Mouse (Mus musculus): ENCODE results near the gene Auts2. TPM values are rescaled to one million over a fixed set of nuclear protein-coding genes. Genes with fewer than 3 reads are reported as not detected.

The Auts2 gene
- polyA plus RNA-seq, 1 experiment from 2014 or later, result 17.0 TPM

GRCm38 (mm10) chr5:131581110-131582050, 961.8 kb downstream of the Auts2 start:
- peaks cover 5% of the 10 kb centered on the region; the same call in 1 of the 2 replicates for H3K27me3 ChIP-seq
- no peaks in the 10 kb centered on the region for H3K9me3 ChIP-seq
- H3K4me1 ChIP-seq, result 0 out of 2 replicates have a peak, but pooled peaks cover 6% of the 10 kb centered on the region
- 56% methylated on average over 23 of the region's 23 CpGs for WGBS
- no peaks in the 10 kb centered on the region for H3K36me3 ChIP-seq
- no peak overlapping the region for H3K9ac ChIP-seq
- no peak overlapping the region for H3K4me2 ChIP-seq
- ATAC-seq (ENCODE audit: borderline replicate concordance, extremely low read depth, low FRiP score, low TSS enrichment), result no peak
- no peak overlapping the region for H3K27ac ChIP-seq
- no peak overlapping the region for H3K4me3 ChIP-seq

- Histone ChIP-seq H3K4me1 (no peaks in the 10 kb centered on the region), H3K27me3 (no peaks in the 10 kb centered on the region), H3K27ac (no peak overlapping the region), H3K9ac (no peak overlapping the region), H3K36me3 (no peaks in the 10 kb centered on the region), H3K4me2 (no peak overlapping the region), H3K9me3 (no peaks in the 10 kb centered on the region), H3K4me3 (no peak overlapping the region)
- no peak for ATAC-seq (ENCODE audit: borderline replicate concordance, extremely low read depth, low FRiP score, low TSS enrichment)
- WGBS, result 83% methylated on average over 9 of the region's 9 CpGs
Observed at GRCm38 (mm10) chr5:131578737-131579136, 964.4 kb downstream of the Auts2 start.

GRCm38 (mm10) chr5:131575733-131576265, 967.3 kb downstream of the Auts2 start:
- WGBS, result 69% methylated on average over 11 of the region's 11 CpGs
- Histone ChIP-seq H3K27ac (no peak overlapping the region), H3K9me3 (no peaks in the 10 kb centered on the region), H3K36me3 (no peaks in the 10 kb centered on the region), H3K4me3 (no peak overlapping the region), H3K27me3 (no peaks in the 10 kb centered on the region), H3K4me2 (no peak overlapping the region), H3K4me1 (no peaks in the 10 kb centered on the region), H3K9ac (no peak overlapping the region)
- ATAC-seq (ENCODE audit: borderline replicate concordance, extremely low read depth, low FRiP score, low TSS enrichment), result no peak

- Histone ChIP-seq H3K36me3 (no peaks in the 10 kb centered on the region), H3K27me3 (no peaks in the 10 kb centered on the region), H3K4me1 (no peaks in the 10 kb centered on the region), H3K27ac (no peak overlapping the region), H3K4me2 (no peak overlapping the region), H3K4me3 (no peak overlapping the region), H3K9me3 (no peaks in the 10 kb centered on the region), H3K9ac (no peak overlapping the region)
- 55% methylated on average over 5 of the region's 5 CpGs for WGBS
- no peak for ATAC-seq (ENCODE audit: borderline replicate concordance, extremely low read depth, low FRiP score, low TSS enrichment)
Observed at GRCm38 (mm10) chr5:131575086-131575514, 968.0 kb downstream of the Auts2 start.

GRCm38 (mm10) chr5:131574469-131575085, 968.6 kb downstream of the Auts2 start:
- Histone ChIP-seq H3K36me3 (no peaks in the 10 kb centered on the region), H3K27ac (no peak overlapping the region), H3K4me3 (no peak overlapping the region), H3K27me3 (no peaks in the 10 kb centered on the region), H3K9ac (no peak overlapping the region), H3K4me1 (no peaks in the 10 kb centered on the region), H3K4me2 (no peak overlapping the region), H3K9me3 (no peaks in the 10 kb centered on the region)
- WGBS, result 84% methylated on average over 16 of the region's 16 CpGs
- ATAC-seq (ENCODE audit: borderline replicate concordance, extremely low read depth, low FRiP score, low TSS enrichment), result no peak

- Histone ChIP-seq H3K9me3 (no peaks in the 10 kb centered on the region), H3K4me2 (no peak overlapping the region), H3K4me1 (no peaks in the 10 kb centered on the region), H3K4me3 (no peak overlapping the region), H3K36me3 (no peaks in the 10 kb centered on the region), H3K27ac (no peak overlapping the region), H3K9ac (no peak overlapping the region), H3K27me3 (no peaks in the 10 kb centered on the region)
- 77% methylated on average over 18 of the region's 18 CpGs for whole genome bisulfite sequencing
- ATAC-seq (ENCODE audit: borderline replicate concordance, extremely low read depth, low FRiP score, low TSS enrichment), result no peak
Observed at GRCm38 (mm10) chr5:131573296-131574177, 969.6 kb downstream of the Auts2 start.

GRCm38 (mm10) chr5:131566032-131566431, 977.1 kb downstream of the Auts2 start:
- H3K9me3 ChIP-seq, result no peaks in the 10 kb centered on the region
- H3K36me3 ChIP-seq, result no peaks in the 10 kb centered on the region
- 77% methylated on average over 6 of the region's 6 CpGs for WGBS
- H3K4me3 ChIP-seq, result no peak overlapping the region
- no peak overlapping the region for H3K4me2 ChIP-seq
- H3K27me3 ChIP-seq, result no peaks in the 10 kb centered on the region
- no peaks in the 10 kb centered on the region for H3K4me1 ChIP-seq
- no peak overlapping the region for H3K27ac ChIP-seq
- ATAC-seq (ENCODE audit: borderline replicate concordance, extremely low read depth, low FRiP score, low TSS enrichment), result no peak
- H3K9ac ChIP-seq, result no peak overlapping the region

- Histone ChIP-seq H3K4me2 (no peak overlapping the region), H3K36me3 (no peaks in the 10 kb centered on the region), H3K9ac (no peak overlapping the region), H3K27me3 (no peaks in the 10 kb centered on the region), H3K4me3 (no peak overlapping the region), H3K9me3 (no peaks in the 10 kb centered on the region), H3K27ac (no peak overlapping the region), H3K4me1 (no peaks in the 10 kb centered on the region)
- WGBS, result 91% methylated on average over 5 of the region's 5 CpGs
- no peak for ATAC-seq (ENCODE audit: borderline replicate concordance, extremely low read depth, low FRiP score, low TSS enrichment)
Observed at GRCm38 (mm10) chr5:131563630-131564252, 979.4 kb downstream of the Auts2 start.

- no peak for ATAC-seq (ENCODE audit: borderline replicate concordance, extremely low read depth, low FRiP score, low TSS enrichment)
- H3K27ac ChIP-seq, result no peak overlapping the region
- no peaks in the 10 kb centered on the region for H3K4me1 ChIP-seq
- H3K4me2 ChIP-seq, result no peak overlapping the region
- H3K9me3 ChIP-seq, result no peaks in the 10 kb centered on the region
- H3K36me3 ChIP-seq, result no peaks in the 10 kb centered on the region
- WGBS, result 52% methylated on average over 5 of the region's 5 CpGs
- no peaks in the 10 kb centered on the region for H3K27me3 ChIP-seq
- H3K4me3 ChIP-seq, result no peak overlapping the region
- H3K9ac ChIP-seq, result no peak overlapping the region
Observed at GRCm38 (mm10) chr5:131560773-131561560, 982.2 kb downstream of the Auts2 start.

- ATAC-seq (ENCODE audit: borderline replicate concordance, extremely low read depth, low FRiP score, low TSS enrichment), result no peak
- WGBS, result 44% methylated on average over 8 of the region's 8 CpGs
- no peak overlapping the region for H3K4me2 ChIP-seq
- no peaks in the 10 kb centered on the region for H3K9me3 ChIP-seq
- H3K4me1 ChIP-seq, result no peaks in the 10 kb centered on the region
- H3K9ac ChIP-seq, result no peak overlapping the region
- 0 out of 2 replicates have a peak, but pooled peaks cover 5% of the 10 kb centered on the region for H3K27me3 ChIP-seq
- H3K27ac ChIP-seq, result no peak overlapping the region
- H3K36me3 ChIP-seq, result no peaks in the 10 kb centered on the region
- no peak overlapping the region for H3K4me3 ChIP-seq
Observed at GRCm38 (mm10) chr5:131558403-131559174, 984.6 kb downstream of the Auts2 start.

All from lung, embryonic 15.5 days (tissue).